Mouse (Mus musculus): ENCODE results near the gene Zbtb24. TPM values are rescaled to one million over a fixed set of nuclear protein-coding genes. Genes with fewer than 3 reads are reported as not detected.
"Not testable (repeated sequence)": the region's sequence is repeated elsewhere in the genome, so short reads cannot be mapped to it uniquely, and the experiment has no call there.

Zbtb24 gene
- 23.0 and 23.1 TPM in 2 replicates for polyA plus RNA-seq (2012; rRNA removed)

DNA sequence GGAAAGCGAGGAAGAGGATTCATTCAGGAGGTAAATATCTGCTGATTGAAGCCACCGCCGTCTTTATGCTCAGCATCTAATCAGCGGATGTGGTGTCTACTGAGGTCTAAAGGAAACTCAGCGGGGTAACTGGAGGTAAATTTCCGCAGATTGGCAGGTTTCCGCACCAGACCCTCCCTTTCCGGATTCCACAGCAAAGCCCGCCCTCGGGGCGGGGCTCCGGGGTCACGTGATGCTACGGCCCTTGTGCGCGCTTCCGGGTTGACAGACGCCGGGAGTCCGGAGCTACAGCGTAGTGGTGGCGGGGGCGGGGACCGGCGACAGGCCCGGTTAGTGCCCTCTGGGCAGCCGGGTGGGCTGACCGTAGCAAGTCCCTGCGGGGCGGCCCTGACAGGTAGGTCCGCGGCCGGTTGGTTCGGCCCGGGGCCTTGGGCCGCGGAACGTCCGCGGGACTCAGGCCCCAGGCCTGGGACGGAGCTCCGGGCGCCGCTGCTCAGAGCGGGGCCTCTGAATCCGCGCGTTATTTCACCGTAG, at the start of gene Zbtb24:
Gene Zbtb24 (plus strand): TSS at position 247 of the 534 bp plus-strand sequence.
- TF ChIP-seq CTCF (IDR thresholded peaks at IDR 0.05; ENCODE audit: borderline replicate concordance, extremely low read depth, insufficient read depth, insufficient read length) (no peak), POLR2A (IDR thresholded peaks at IDR 0.05; ENCODE audit: borderline replicate concordance, extremely low read depth, insufficient read depth, insufficient read length, poor library complexity, severe bottlenecking) (peak; percentile 71)
- DNase-seq (ENCODE audit: low read depth) = peak; percentile 98

DNA sequence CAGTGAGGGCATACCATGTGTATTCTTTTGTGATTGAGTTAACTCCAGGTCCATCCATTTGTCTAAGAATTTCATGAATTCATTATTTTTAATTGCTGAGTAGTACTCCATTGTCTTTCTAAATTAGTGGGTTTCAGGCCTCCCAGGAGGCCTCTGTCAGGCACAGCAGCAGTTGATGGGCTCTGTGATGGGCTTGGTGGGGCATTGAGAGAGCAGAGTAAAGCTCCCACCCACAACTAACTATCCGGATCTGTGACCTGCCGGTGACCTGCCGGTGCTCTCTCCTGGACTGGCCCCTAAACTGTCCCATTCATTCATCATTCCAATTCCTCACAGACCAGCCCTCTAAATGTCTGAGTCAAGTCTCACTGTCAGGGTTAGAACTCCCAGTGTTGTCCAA, 49.1 kb upstream of the Zbtb24 start:
- no peak for DNase-seq (ENCODE audit: low read depth)
- TF ChIP-seq POLR2A (IDR thresholded peaks at IDR 0.05; ENCODE audit: borderline replicate concordance, extremely low read depth, insufficient read depth, insufficient read length, poor library complexity, severe bottlenecking) (no peak), CTCF (IDR thresholded peaks at IDR 0.05; ENCODE audit: borderline replicate concordance, extremely low read depth, insufficient read depth, insufficient read length) (no peak)

DNA sequence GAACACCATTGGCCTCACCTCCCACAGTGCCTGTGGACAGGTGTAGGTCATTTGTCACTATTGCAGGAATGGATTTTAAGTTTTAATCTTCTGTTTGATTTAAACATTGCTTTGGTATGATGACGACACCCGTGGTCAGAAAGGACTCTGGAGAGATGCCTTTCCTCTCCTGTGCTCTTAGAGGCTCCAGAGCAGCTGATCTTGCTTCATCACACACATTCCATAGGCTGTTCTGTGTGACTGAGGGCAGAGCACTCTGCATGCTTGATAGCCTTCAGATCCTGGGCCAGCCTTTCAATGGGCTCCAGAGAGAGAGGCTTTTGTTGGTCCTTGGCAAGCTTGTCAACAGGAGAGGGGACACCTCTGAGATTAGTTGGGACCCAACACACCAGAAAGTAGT, 46.8 kb upstream of the Zbtb24 start:
- no peak for TF ChIP-seq CTCF (IDR thresholded peaks at IDR 0.05; ENCODE audit: borderline replicate concordance, extremely low read depth, insufficient read depth, insufficient read length)
- no peak for TF ChIP-seq POLR2A (IDR thresholded peaks at IDR 0.05; ENCODE audit: borderline replicate concordance, extremely low read depth, insufficient read depth, insufficient read length, poor library complexity, severe bottlenecking)
- no peak for DNase-seq (ENCODE audit: low read depth)

GRCm38 (mm10) chr10:41403893-41404612, 46.1 kb upstream of the Zbtb24 start:
- peak; percentile 40 for DNase-seq (ENCODE audit: low read depth)
- TF ChIP-seq CTCF (IDR thresholded peaks at IDR 0.05; ENCODE audit: borderline replicate concordance, extremely low read depth, insufficient read depth, insufficient read length) (peak; percentile 31; the same call in 1 of the 2 replicates), POLR2A (IDR thresholded peaks at IDR 0.05; ENCODE audit: borderline replicate concordance, extremely low read depth, insufficient read depth, insufficient read length, poor library complexity, severe bottlenecking) (no peak)

DNA sequence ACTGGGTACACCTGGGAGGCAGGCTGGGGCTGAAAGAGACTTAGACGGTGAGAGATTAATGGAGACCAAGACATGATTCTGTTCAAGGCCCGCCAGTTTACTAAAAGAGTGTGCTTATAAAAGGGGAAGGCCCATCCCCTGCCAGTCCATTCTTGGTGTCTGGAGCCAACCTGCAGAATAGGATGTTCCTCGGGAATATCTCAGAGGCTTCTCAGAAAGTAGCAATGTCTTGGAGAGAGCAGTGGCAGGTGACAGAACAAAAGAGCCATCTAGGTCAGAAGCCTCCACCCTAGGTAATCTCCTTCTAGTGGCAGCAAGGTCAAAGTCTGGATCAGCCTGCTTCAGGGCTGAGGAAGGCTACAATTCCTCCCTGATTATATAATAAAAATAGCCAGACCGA, 40.0 kb upstream of the Zbtb24 start:
- DNase-seq (ENCODE audit: low read depth) = not testable (repeated sequence)

DNA sequence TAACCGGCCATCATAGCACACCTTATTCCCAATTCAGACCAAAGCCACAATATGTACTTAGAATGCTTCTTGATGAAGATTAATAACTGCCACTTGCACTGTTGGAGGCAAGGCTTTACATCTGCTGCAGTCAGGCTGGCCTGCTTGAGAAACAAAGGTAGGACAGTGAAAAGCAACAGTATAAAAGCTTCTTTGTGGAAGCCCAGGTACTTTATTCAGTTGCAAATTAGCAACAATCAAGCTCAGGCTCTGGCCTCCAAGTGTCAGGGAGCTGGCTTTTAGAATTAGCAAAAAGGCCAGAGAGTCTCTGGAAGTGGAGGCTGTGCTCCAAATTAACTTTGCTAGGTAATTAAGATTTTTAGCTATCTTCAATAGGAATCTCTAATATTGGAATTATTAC, 39.4 kb upstream of the Zbtb24 start:
- DNase-seq (ENCODE audit: low read depth) = not testable (repeated sequence)

GRCm38 (mm10) chr10:41413471-41413870, 36.7 kb upstream of the Zbtb24 start:
- DNase-seq (ENCODE audit: low read depth) = not testable (repeated sequence)

- DNase-seq (ENCODE audit: low read depth) = not testable (repeated sequence)
Observed at GRCm38 (mm10) chr10:41415368-41415767, 34.8 kb upstream of the Zbtb24 start.

- no peak for DNase-seq (ENCODE audit: low read depth)
- TF ChIP-seq CTCF (IDR thresholded peaks at IDR 0.05; ENCODE audit: borderline replicate concordance, extremely low read depth, insufficient read depth, insufficient read length) = no peak
- TF ChIP-seq POLR2A (IDR thresholded peaks at IDR 0.05; ENCODE audit: borderline replicate concordance, extremely low read depth, insufficient read depth, insufficient read length, poor library complexity, severe bottlenecking) = no peak
Observed at GRCm38 (mm10) chr10:41420496-41421200, 29.5 kb upstream of the Zbtb24 start.

GRCm38 (mm10) chr10:41423681-41424080, 26.5 kb upstream of the Zbtb24 start:
- TF ChIP-seq POLR2A (IDR thresholded peaks at IDR 0.05; ENCODE audit: borderline replicate concordance, extremely low read depth, insufficient read depth, insufficient read length, poor library complexity, severe bottlenecking) (no peak), CTCF (IDR thresholded peaks at IDR 0.05; ENCODE audit: borderline replicate concordance, extremely low read depth, insufficient read depth, insufficient read length) (no peak)
- peak; percentile 5 for DNase-seq (ENCODE audit: low read depth)

- no peak for TF ChIP-seq POLR2A (IDR thresholded peaks at IDR 0.05; ENCODE audit: borderline replicate concordance, extremely low read depth, insufficient read depth, insufficient read length, poor library complexity, severe bottlenecking)
- TF ChIP-seq CTCF (IDR thresholded peaks at IDR 0.05; ENCODE audit: borderline replicate concordance, extremely low read depth, insufficient read depth, insufficient read length) = no peak
- no peak for DNase-seq (ENCODE audit: low read depth)
Observed at GRCm38 (mm10) chr10:41426368-41426767, 23.8 kb upstream of the Zbtb24 start.

- TF ChIP-seq CTCF (IDR thresholded peaks at IDR 0.05; ENCODE audit: borderline replicate concordance, extremely low read depth, insufficient read depth, insufficient read length) = peak; percentile 23; the same call in 1 of the 2 replicates
- no peak for TF ChIP-seq POLR2A (IDR thresholded peaks at IDR 0.05; ENCODE audit: borderline replicate concordance, extremely low read depth, insufficient read depth, insufficient read length, poor library complexity, severe bottlenecking)
Observed at GRCm38 (mm10) chr10:41434624-41435023, 15.6 kb upstream of the Zbtb24 start.

More at GRCm38 (mm10) chr10:41434624-41435023, 15.6 kb upstream of the Zbtb24 start:
- peak; percentile 47 for DNase-seq (ENCODE audit: low read depth)
